Mouse (Mus musculus) ES-Bruce4 (cell line): Measurements from ENCODE around the gene Derl2. TPM values are rescaled to one million over a fixed set of nuclear protein-coding genes. Genes with fewer than 3 reads are reported as not detected.

Experiments used
- H3K27ac ChIP-seq: 2 replicates; pipeline ENCODE4 v1.5.1; 2012; ENCODE audit warnings: low read length, inconsistent platforms; ENCODE audit not compliant: insufficient read depth
- H3K27me3 ChIP-seq: 2 replicates; pipeline ENCODE4 v1.6.1; 2012; ENCODE audit warnings: mild to moderate bottlenecking, low read length, inconsistent platforms; ENCODE audit not compliant: control insufficient read depth, poor library complexity, insufficient read depth, severe bottlenecking
- H3K36me3 ChIP-seq: 2 replicates; pipeline ENCODE4 v1.6.1; 2012; ENCODE audit warnings: inconsistent platforms, mild to moderate bottlenecking, low read length, moderate library complexity; ENCODE audit not compliant: control insufficient read depth, poor library complexity, insufficient read depth, severe bottlenecking
- H3K4me1 ChIP-seq: one replicate; pipeline ENCODE4 v1.8.1; 2011; ENCODE audit warnings: low read length; ENCODE audit not compliant: control insufficient read depth, insufficient read depth
- H3K4me3 ChIP-seq: 2 replicates; pipeline ENCODE4 v1.5.1; 2011; ENCODE audit warnings: low read depth, mild to moderate bottlenecking, low read length
- H3K9ac ChIP-seq: 2 replicates; pipeline ENCODE4 v1.6.1; 2012; ENCODE audit warnings: low read depth, mild to moderate bottlenecking, inconsistent platforms; ENCODE audit not compliant: poor library complexity, severe bottlenecking
- H3K9me3 ChIP-seq: replicated peaks from 2 replicates; pipeline ENCODE4 v1.6.1; 2012; ENCODE audit warnings: mild to moderate bottlenecking, low read length, inconsistent platforms; ENCODE audit not compliant: control insufficient read depth, poor library complexity, insufficient read depth, severe bottlenecking
- CTCF ChIP-seq: IDR thresholded peaks from one replicate; pipeline ENCODE4 v1.8.1; 2011; ENCODE audit warnings: low read depth, low read length
- EP300 ChIP-seq: IDR thresholded peaks from 2 replicates; pipeline ENCODE4 v1.6.1; 2011; ENCODE audit warnings: low read depth, low read length; ENCODE audit not compliant: insufficient read depth
- POLR2A ChIP-seq: IDR thresholded peaks from one replicate; pipeline ENCODE4 v1.8.1; 2011; ENCODE audit warnings: low read length; ENCODE audit not compliant: insufficient read depth
- polyA plus RNA-seq: library from polyadenylated mRNA; stranded (reverse); fragments of >200 nt; gene quantifications from 2 replicates; pipeline ENCODE4 v1.2.4, GENCODE M21; 2011; ENCODE audit warnings: low read depth; ENCODE audit not compliant: missing spikeins, insufficient read depth, insufficient read length

The Derl2 gene
- polyA plus RNA-seq, 1 experiment, result 31.8 TPM

DNA sequence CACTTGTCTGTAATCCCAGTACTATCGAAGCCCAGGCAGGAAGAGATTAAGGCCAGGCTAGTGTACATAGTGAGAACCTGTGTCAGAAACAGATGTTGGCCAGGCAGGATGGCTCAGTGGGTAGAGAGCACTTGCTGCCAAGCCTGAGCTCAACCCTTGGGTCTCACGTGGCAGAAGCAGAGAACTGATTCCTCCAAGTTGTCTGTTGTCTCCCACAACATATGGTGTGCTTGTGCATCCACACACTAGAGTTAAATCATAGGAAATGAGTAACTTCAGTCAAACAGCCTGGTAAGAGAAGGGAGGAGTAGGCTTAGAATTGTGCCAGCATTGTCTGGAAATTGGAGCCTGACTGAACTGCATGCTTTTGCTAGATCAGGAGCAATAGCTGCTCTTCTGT lies 44.4 kb downstream of the Derl2 start:
- H3K4me1 ChIP-seq, result no peaks in the 10 kb centered on the region
- peaks cover 56% of the 10 kb centered on the region for H3K36me3 ChIP-seq
- no peaks in the 10 kb centered on the region for H3K27me3 ChIP-seq
- H3K9ac ChIP-seq, result no peak overlapping the region
- H3K9me3 ChIP-seq, result no peaks in the 10 kb centered on the region
- no peak for TF ChIP-seq POLR2A
- TF ChIP-seq CTCF, result no peak
- no peak for TF ChIP-seq EP300
- H3K27ac ChIP-seq, result no peak overlapping the region
- H3K4me3 ChIP-seq, result no peak overlapping the region

DNA sequence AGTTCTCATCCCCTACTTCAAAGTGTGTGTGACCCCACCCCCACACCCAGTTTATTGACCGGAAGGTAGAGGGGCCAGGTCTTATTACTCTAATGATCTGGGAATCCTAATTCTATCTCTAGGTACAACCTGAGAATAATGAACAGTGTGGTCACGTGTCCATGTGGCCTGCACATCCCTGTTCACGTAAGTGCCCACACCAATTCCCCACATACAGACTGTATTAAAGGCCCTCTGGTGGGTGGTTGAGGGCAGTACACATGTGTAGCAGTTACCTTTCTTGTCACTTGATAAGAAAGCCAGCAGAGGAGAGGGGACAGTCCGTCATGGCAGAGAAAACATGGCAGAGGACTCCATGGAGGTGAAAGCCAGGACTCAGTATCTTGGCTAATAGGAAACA lies 45.7 kb downstream of the Derl2 start:
- TF ChIP-seq POLR2A (no peak), EP300 (no peak), CTCF (no peak)
- H3K27me3 ChIP-seq, result no peaks in the 10 kb centered on the region
- no peaks in the 10 kb centered on the region for H3K9me3 ChIP-seq
- no peaks in the 10 kb centered on the region for H3K4me1 ChIP-seq
- H3K4me3 ChIP-seq, result no peak overlapping the region
- no peak overlapping the region for H3K9ac ChIP-seq
- H3K27ac ChIP-seq, result no peak overlapping the region
- H3K36me3 ChIP-seq, result peaks cover 44% of the 10 kb centered on the region

DNA sequence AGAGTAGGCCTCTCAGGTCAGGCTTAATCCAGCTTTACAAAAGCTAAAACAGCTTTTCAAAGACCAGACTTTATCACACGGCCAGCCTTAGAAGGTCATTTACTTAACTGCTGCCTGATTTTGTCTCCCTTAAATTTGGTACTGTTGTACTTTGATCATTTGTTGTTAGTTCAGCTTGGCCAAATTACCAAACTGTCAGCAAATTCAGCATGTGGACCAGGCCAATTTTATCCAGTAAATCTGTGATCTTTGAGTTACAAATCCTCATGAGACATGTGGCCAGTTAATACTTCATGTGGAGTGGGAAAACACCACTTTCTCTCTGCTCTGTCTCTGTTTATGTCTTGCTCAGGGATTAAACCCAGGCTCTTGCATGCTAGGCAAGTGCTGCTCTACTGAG lies 47.1 kb downstream of the Derl2 start:
- no peak overlapping the region for H3K4me3 ChIP-seq
- no peak overlapping the region for H3K27ac ChIP-seq
- no peaks in the 10 kb centered on the region for H3K9me3 ChIP-seq
- no peaks in the 10 kb centered on the region for H3K27me3 ChIP-seq
- peaks cover 36% of the 10 kb centered on the region for H3K36me3 ChIP-seq
- H3K9ac ChIP-seq, result no peak overlapping the region
- TF ChIP-seq CTCF (no peak), POLR2A (no peak), EP300 (no peak)
- no peaks in the 10 kb centered on the region for H3K4me1 ChIP-seq

DNA sequence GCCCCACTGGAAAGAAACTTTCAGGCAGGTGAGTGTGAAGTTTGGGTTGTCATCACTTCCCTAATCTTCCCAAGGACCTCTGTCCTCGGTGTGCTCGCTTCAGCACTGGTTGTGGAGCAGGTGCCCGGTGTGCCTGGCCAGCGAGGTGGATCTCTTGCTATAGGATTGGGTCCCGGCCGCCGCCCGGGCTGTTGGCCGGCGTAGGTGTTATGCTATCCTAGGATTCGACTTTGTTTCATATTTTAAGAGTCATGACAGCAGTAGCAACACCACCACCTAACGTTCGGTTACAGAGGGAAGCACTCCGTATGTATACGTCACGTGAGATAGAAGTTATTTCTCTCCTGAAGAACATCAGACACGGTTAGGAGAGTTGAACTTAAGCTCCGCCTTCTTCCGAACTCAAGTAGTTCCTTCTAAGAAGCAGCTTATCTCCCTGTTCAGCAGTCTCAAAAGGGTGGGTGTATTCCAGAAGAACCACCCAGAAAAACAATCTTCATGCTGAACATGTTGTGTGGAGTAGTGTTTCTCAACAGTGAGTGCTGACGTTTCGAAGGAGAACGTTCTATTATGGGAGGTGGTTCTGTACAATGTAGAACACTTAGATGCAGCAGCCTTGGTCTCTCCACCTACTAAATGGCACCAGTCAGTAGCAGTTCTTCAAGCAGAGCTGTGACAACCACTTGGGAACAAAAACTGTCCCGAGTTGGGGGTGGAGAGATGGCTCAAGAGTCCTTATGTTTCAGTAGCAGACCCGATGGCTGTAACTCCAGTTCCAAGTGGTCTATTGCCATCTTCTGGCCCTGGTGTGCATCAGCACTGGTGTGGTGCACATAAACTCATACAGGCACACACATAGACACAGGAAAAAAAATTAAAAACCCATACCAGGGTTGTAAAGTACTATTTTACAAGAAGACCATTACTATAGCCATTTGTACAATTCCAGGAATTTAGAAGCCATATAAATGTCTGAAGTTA lies 48.8 kb downstream of the Derl2 start:
- H3K4me3 ChIP-seq, result peak overlapping the region; percentile 81
- no peak for TF ChIP-seq POLR2A
- TF ChIP-seq CTCF, result peak; percentile 9
- H3K9me3 ChIP-seq, result no peaks in the 10 kb centered on the region
- H3K27ac ChIP-seq, result no peak overlapping the region
- peaks cover 31% of the 10 kb centered on the region for H3K36me3 ChIP-seq
- peak overlapping the region; percentile 32 for H3K9ac ChIP-seq
- H3K27me3 ChIP-seq, result no peaks in the 10 kb centered on the region
- H3K4me1 ChIP-seq, result no peaks in the 10 kb centered on the region

DNA sequence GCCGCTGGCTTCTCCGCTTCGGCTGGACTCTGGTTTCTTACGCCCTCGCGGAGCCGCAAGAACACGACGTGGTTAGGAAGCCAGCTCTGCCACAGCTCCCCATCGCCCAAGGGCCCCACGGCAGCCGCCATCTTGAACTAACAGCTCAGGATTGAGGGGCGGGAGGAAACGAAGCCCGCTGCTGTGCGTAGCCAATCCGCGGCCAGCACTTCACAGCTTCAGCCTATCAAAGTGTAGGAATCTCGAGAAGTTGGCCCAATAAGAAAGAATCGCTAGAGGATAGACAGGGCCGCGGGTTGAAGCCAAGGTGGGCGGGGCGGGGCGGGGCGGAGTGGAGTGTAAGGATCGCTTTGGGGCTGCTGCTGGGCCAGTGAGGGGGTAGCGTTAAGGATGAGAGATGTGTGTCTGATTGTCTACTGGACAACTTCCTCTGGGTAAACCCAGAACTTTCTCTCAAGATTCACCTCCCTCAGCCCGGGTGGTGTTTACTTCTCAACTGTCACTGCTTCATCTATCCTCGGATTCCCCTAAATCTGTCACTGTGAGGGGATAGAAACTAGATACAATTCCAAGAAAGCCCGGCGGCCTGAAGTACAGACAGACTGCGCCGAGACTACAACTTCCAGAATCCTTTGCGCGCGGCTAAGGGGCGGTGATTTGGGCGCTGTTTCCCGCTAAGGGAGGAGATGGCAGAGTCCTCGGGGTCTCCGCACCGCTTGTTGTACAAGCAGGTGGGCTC lies 49.7 kb downstream of the Derl2 start, which contains the start of the genes Nup88 and Rpain:
Gene Nup88, minus strand, starts transcription at position 153 of the 739 bp plus-strand sequence.
Gene Rpain, plus strand, starts transcription at position 393 of the 739 bp plus-strand sequence.
- Histone ChIP-seq H3K36me3 (peaks cover 39% of the 10 kb centered on the region), H3K4me1 (no peaks in the 10 kb centered on the region), H3K27me3 (no peaks in the 10 kb centered on the region), H3K9ac (peak within 1 kb of the TSS; percentile 83), H3K9me3 (no peaks in the 10 kb centered on the region), H3K4me3 (peak within 1 kb of the TSS; percentile 91), H3K27ac (peak within 1 kb of the TSS; percentile 47; the same call in 1 of the 2 replicates)
- TF ChIP-seq EP300 (no peak), POLR2A (peak; percentile 43)

DNA sequence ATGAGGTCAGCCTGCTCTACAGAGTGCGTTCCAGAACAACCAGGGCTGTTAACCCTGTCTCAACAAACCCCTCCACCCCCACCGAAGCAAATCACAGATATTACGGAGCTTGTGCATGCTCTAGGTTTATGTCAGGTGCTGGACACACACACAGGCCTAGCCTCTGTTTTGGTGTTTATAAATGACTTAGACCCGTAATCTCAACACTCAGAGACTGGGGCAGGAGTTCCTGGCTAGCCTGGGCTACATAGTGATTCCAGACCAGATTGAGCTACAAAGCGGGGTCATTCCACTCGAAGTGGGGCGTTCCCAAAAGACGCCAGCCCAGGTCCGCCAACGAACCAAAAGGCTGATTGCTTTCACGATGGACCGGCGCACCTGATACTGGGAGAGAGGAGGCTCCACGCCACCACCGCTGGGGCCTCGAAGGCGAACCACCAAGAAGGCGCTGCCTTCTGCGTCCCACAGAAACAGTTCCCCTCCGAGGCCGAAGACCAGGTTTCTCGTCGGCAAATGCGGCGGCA lies 50.3 kb downstream of the Derl2 start:
- no peak for TF ChIP-seq EP300
- no peak for TF ChIP-seq POLR2A
- TF ChIP-seq CTCF, result no peak
- H3K36me3 ChIP-seq, result peaks cover 42% of the 10 kb centered on the region

More for the DNA sequence above, 50.3 kb downstream of the Derl2 start:
- H3K9me3 ChIP-seq, result no peaks in the 10 kb centered on the region
- no peaks in the 10 kb centered on the region for H3K27me3 ChIP-seq
- peak overlapping the region; percentile 83 for H3K9ac ChIP-seq
- H3K4me1 ChIP-seq, result no peaks in the 10 kb centered on the region
- H3K4me3 ChIP-seq, result peak overlapping the region; percentile 91
- H3K27ac ChIP-seq, result peak overlapping the region; percentile 8; the same call in 1 of the 2 replicates
